Mouse (Mus musculus) heart, postnatal 0 days (tissue): Measurements from ENCODE around the gene Bsg. TPM values are rescaled to one million over a fixed set of nuclear protein-coding genes. Genes with fewer than 3 reads are reported as not detected.

ENCODE experiments used
- ATAC-seq: fragments of 200-750 bp; cut with Nextera tagmentation; 2 replicates; pipeline ENCODE4 v1.8.0; 2017; ENCODE audit warnings: low read depth, moderate number of reproducible peaks, moderate library complexity; ENCODE audit not compliant: insufficient read depth
- DNase-seq: peaks from one replicate; pipeline ENCODE4 v3.0.0-alpha.2; 2016; ENCODE audit warnings: low spot score
- H3K27ac ChIP-seq: fragments of 300-500 bp; sonication (generic); 2 replicates; pipeline ENCODE4 v1.5.1; 2014; ENCODE audit warnings: low read depth, mild to moderate bottlenecking
- H3K27me3 ChIP-seq: fragments of 300-500 bp; sonication (generic); 2 replicates; pipeline ENCODE4 v1.6.1; 2014; ENCODE audit warnings: low read length, mixed read lengths; ENCODE audit not compliant: control insufficient read depth, insufficient read depth
- H3K36me3 ChIP-seq: fragments of 300-500 bp; sonication (generic); replicated peaks from 2 replicates; pipeline ENCODE4 v1.6.1; 2014; ENCODE audit warnings: low read length, mixed read lengths; ENCODE audit not compliant: control insufficient read depth, insufficient read depth
- H3K4me1 ChIP-seq: fragments of 300-500 bp; sonication (generic); 2 replicates; pipeline ENCODE4 v1.6.1; 2014; ENCODE audit warnings: antibody characterized with exemption; ENCODE audit not compliant: control insufficient read depth, insufficient read depth
- H3K4me2 ChIP-seq: fragments of 300-500 bp; sonication (generic); 2 replicates; pipeline ENCODE4 v1.6.1; 2014; ENCODE audit warnings: low read depth, mild to moderate bottlenecking, low read length, moderate library complexity
- H3K4me3 ChIP-seq: fragments of 300-500 bp; sonication (generic); 2 replicates; pipeline ENCODE4 v1.5.1; 2014; ENCODE audit warnings: low read depth, low read length
- H3K9ac ChIP-seq: fragments of 300-500 bp; sonication (generic); replicated peaks from 2 replicates; pipeline ENCODE4 v1.6.1; 2014; ENCODE audit warnings: low read depth, low read length, mixed read lengths
- H3K9me3 ChIP-seq: fragments of 300-500 bp; sonication (generic); replicated peaks from 2 replicates; pipeline ENCODE4 v1.6.1; 2016; ENCODE audit warnings: low read length; ENCODE audit not compliant: control insufficient read depth
- CTCF ChIP-seq: IDR thresholded peaks from 2 replicates; pipeline ENCODE4 v1.5.1; 2016; ENCODE audit warnings: antibody characterized with exemption, control low read depth, low read depth
- EP300 ChIP-seq: IDR thresholded peaks from 2 replicates; pipeline ENCODE4 v1.6.1; 2016; ENCODE audit warnings: antibody characterized with exemption, low read depth
- WGBS: fragments of 180-500 bp; shearing (Covaris S2); extraction: QIAGEN DNeasy Blood & Tissue Kit; methylation state at CpG from one replicate; pipeline ENCODE4 v1.1.7; 2014; 5-methylcytosine and 5-hydroxymethylcytosine counted together
- polyA plus RNA-seq: library from polyadenylated mRNA; unstranded; fragments of >200 nt; fragmentation: Nextera tagmentation; extraction: Ambion mirVana; gene quantifications from 2 replicates; pipeline ENCODE4 v1.2.1, GENCODE M21; 2015
- total RNA-seq: library from RNA; depleted of rRNA; stranded (reverse); fragments of >200 nt; gene quantifications from 2 replicates; pipeline ENCODE4 v1.2.3, GENCODE M21; 2014; ENCODE audit warnings: low replicate concordance

Gene Bsg
- total and polyA plus RNA-seq, 2 experiments from 2014 or later, result 1,260 to 1,606 TPM

- peaks cover 48% of the 10 kb centered on the region for H3K4me1 ChIP-seq
- no peak for DNase-seq
- H3K9ac ChIP-seq, result peak overlapping the region; percentile 88; the same call in 1 of the 2 replicates
- peak overlapping the region; percentile 67 for H3K4me2 ChIP-seq
- H3K36me3 ChIP-seq, result peaks cover 18% of the 10 kb centered on the region
- no peaks in the 10 kb centered on the region for H3K27me3 ChIP-seq
- TF ChIP-seq EP300 (no peak), CTCF (no peak)
- 50% methylated on average over 5 of the region's 5 CpGs for WGBS
- peak overlapping the region; percentile 79 for H3K4me3 ChIP-seq
- no peaks in the 10 kb centered on the region for H3K9me3 ChIP-seq
- peak overlapping the region; percentile 70 for H3K27ac ChIP-seq
- no peak for ATAC-seq
Measured at GRCm38 (mm10) chr10:79705951-79706350, 1.7 kb downstream of the Bsg start.

- WGBS, result 48% methylated on average over 5 of the region's 5 CpGs
- Histone ChIP-seq H3K27ac (peak overlapping the region; percentile 70), H3K4me2 (peak overlapping the region; percentile 67), H3K9me3 (no peaks in the 10 kb centered on the region), H3K4me1 (peaks cover 42% of the 10 kb centered on the region), H3K36me3 (peaks cover 24% of the 10 kb centered on the region), H3K27me3 (no peaks in the 10 kb centered on the region), H3K4me3 (peak overlapping the region; percentile 79), H3K9ac (peak overlapping the region; percentile 88; the same call in 1 of the 2 replicates)
- ATAC-seq, result no peak
- no peak for DNase-seq
- TF ChIP-seq EP300, result no peak
- TF ChIP-seq CTCF, result no peak
Measured at GRCm38 (mm10) chr10:79706406-79707094, 2.3 kb downstream of the Bsg start.

GRCm38 (mm10) chr10:79707162-79707561 is 2.9 kb downstream of the Bsg start:
- Histone ChIP-seq H3K9ac (no peak overlapping the region), H3K4me1 (peaks cover 36% of the 10 kb centered on the region), H3K27me3 (no peaks in the 10 kb centered on the region), H3K9me3 (no peaks in the 10 kb centered on the region), H3K4me3 (no peak overlapping the region), H3K36me3 (peaks cover 30% of the 10 kb centered on the region), H3K4me2 (peak overlapping the region; percentile 25), H3K27ac (peak overlapping the region; percentile 19)
- ATAC-seq (no peak), DNase-seq (no peak)
- TF ChIP-seq EP300 (no peak), CTCF (no peak)
- WGBS, result 57% methylated on average over 1 of the region's 1 CpGs

GRCm38 (mm10) chr10:79707759-79708158 is 3.5 kb downstream of the Bsg start:
- ATAC-seq, result no peak
- no peak for TF ChIP-seq CTCF
- peak overlapping the region; percentile 19 for H3K27ac ChIP-seq
- no peaks in the 10 kb centered on the region for H3K9me3 ChIP-seq
- no peak for DNase-seq
- H3K27me3 ChIP-seq, result no peaks in the 10 kb centered on the region
- H3K36me3 ChIP-seq, result peaks cover 30% of the 10 kb centered on the region
- H3K9ac ChIP-seq, result no peak overlapping the region
- no peak overlapping the region for H3K4me2 ChIP-seq
- H3K4me1 ChIP-seq, result peaks cover 36% of the 10 kb centered on the region
- H3K4me3 ChIP-seq, result no peak overlapping the region
- WGBS, result 36% methylated on average over 4 of the region's 4 CpGs

GRCm38 (mm10) chr10:79708668-79709067 is 4.4 kb downstream of the Bsg start:
- Histone ChIP-seq H3K36me3 (peaks cover 30% of the 10 kb centered on the region), H3K9ac (no peak overlapping the region), H3K27ac (peak overlapping the region; percentile 4; the same call in 1 of the 2 replicates), H3K9me3 (no peaks in the 10 kb centered on the region), H3K27me3 (no peaks in the 10 kb centered on the region), H3K4me3 (no peak overlapping the region), H3K4me2 (0 out of 2 replicates have a peak overlapping the region, but pooled peaks have one; percentile 12), H3K4me1 (peaks cover 34% of the 10 kb centered on the region)
- ATAC-seq (no peak), DNase-seq (no peak)
- 65% methylated on average over 21 of the region's 21 CpGs for WGBS
- TF ChIP-seq CTCF (no peak), EP300 (no peak)
